Mouse (Mus musculus) adrenal gland, postnatal 36 days (tissue): ENCODE data around the gene Rgs3. TPM values are rescaled to one million over a fixed set of nuclear protein-coding genes. Genes with fewer than 3 reads are reported as not detected.

Experiments
- DNase-seq, 2 experiments: peaks; one replicate each; pipeline ENCODE4 v3.0.0; 2021; ENCODE audit warnings: mixed read lengths in 1 of 2
- long read RNA-seq, 2 experiments: library from polyadenylated mRNA; stranded (forward); transcript quantifications; one replicate each; pipeline ENCODE4 v2.0.0; 2021; ENCODE audit warnings: borderline sequencing depth in 2 of 2
- total RNA-seq, 2 experiments: library from RNA; stranded (reverse); gene quantifications; 2 replicates each; pipeline ENCODE4 v1.2.3; 2021

Rgs3 gene
- total RNA-seq = 10 to 100 TPM; 27.3 to 40.2 TPM
- long read RNA-seq, experiment 1, full-length matches to known transcripts = 13 of 27 reads
- long read RNA-seq, experiment 1, partial matches to known transcripts = 3 of 27 reads
- long read RNA-seq, experiment 1, other reads (novel, unspliced or antisense) = 11 of 27 reads
- long read RNA-seq, experiment 2, full-length matches to known transcripts = 7 of 14 reads
- long read RNA-seq, experiment 2, partial matches to known transcripts = 1 of 14 reads
- long read RNA-seq, experiment 2, other reads (novel, unspliced or antisense) = 6 of 14 reads

- DNase-seq = no peak
These were observed at the start of gene Rgs3 for GRCm38 (mm10) chr4:62559797-62560329. Rgs3 (plus strand) TSS chr4:62559847.

GRCm38 (mm10) chr4:62509946-62510345 lies 49.7 kb upstream of the Rgs3 start:
- DNase-seq = peak; percentile 91 to 93

GRCm38 (mm10) chr4:62513998-62514506 lies 45.6 kb upstream of the Rgs3 start:
- no peak for DNase-seq

GRCm38 (mm10) chr4:62514995-62515394 lies 44.7 kb upstream of the Rgs3 start:
- no peak for DNase-seq

GRCm38 (mm10) chr4:62515490-62515889 lies 44.2 kb upstream of the Rgs3 start:
- DNase-seq = peak in 1 of 2 experiments; percentile 39

GRCm38 (mm10) chr4:62516079-62516478 lies 43.6 kb upstream of the Rgs3 start:
- DNase-seq = peak; percentile 61 to 76

- no peak for DNase-seq
These were observed 43.1 kb upstream of the Rgs3 start for GRCm38 (mm10) chr4:62516579-62516978.

- no peak for DNase-seq
These were observed 42.6 kb upstream of the Rgs3 start for GRCm38 (mm10) chr4:62517046-62517445.

- DNase-seq = no peak
These were observed 41.9 kb upstream of the Rgs3 start for GRCm38 (mm10) chr4:62517538-62518415.

GRCm38 (mm10) chr4:62518416-62519121 lies 41.1 kb upstream of the Rgs3 start:
- DNase-seq = peak; percentile 53 to 68

- DNase-seq = no peak
These were observed 40.4 kb upstream of the Rgs3 start for GRCm38 (mm10) chr4:62519122-62519848.

- peak; percentile 94 to 97 for DNase-seq
These were observed 39.8 kb upstream of the Rgs3 start, which contains the start of gene Alad for GRCm38 (mm10) chr4:62519849-62520233. Alad (minus strand) TSS chr4:62519918.

- no peak for DNase-seq
These were observed 38.7 kb upstream of the Rgs3 start for GRCm38 (mm10) chr4:62520892-62521400.

GRCm38 (mm10) chr4:62524651-62525488 lies 34.8 kb upstream of the Rgs3 start, which contains the start of the genes Pole3 and 4933430I17Rik:
Pole3 (minus strand) TSS chr4:62525068.
4933430I17Rik (plus strand) TSS chr4:62525369.
- DNase-seq = peak; percentile 97

GRCm38 (mm10) chr4:62525489-62525811 lies 34.2 kb upstream of the Rgs3 start:
- DNase-seq = no peak

- DNase-seq = no peak
These were observed 33.4 kb upstream of the Rgs3 start for GRCm38 (mm10) chr4:62526256-62526655.

GRCm38 (mm10) chr4:62527655-62528054 lies 32.0 kb upstream of the Rgs3 start:
- DNase-seq = no peak

- DNase-seq = no peak
These were observed 25.9 kb upstream of the Rgs3 start for GRCm38 (mm10) chr4:62533729-62534128.

GRCm38 (mm10) chr4:62541802-62542201 lies 17.8 kb upstream of the Rgs3 start:
- DNase-seq = no peak

- no peak for DNase-seq
These were observed 15.9 kb upstream of the Rgs3 start for GRCm38 (mm10) chr4:62543782-62544181.
